Mouse (Mus musculus) c-Kit-negative CD71-positive TER-119-positive erythroid progenitor cells, embryonic 14.5 days (primary cell): ENCODE results near the gene Selenov.
A peak's percentile ranks its signal among the peaks of the same experiment; 100 is the strongest.
"Not testable (repeated sequence)": the region's sequence is repeated elsewhere in the genome, so short reads cannot be mapped to it uniquely, and the experiment has no call there.

Experiments
- DNase-seq: peaks from one replicate; pipeline ENCODE4 v3.0.0-alpha.2; 2013; ENCODE audit warnings: low read depth, low spot score

Gene Selenov

GRCm38 (mm10) chr7:28294481-28294880, 3.5 kb upstream of the Selenov start:
- DNase-seq = no peak

- DNase-seq = no peak
These were observed 821 bp downstream of the Selenov start for GRCm38 (mm10) chr7:28290165-28290564.

- DNase-seq = no peak
These were observed 10.4 kb downstream of the Selenov start for GRCm38 (mm10) chr7:28280630-28281029.

- DNase-seq = no peak
These were observed 12.7 kb downstream of the Selenov start for GRCm38 (mm10) chr7:28278279-28278652.

GRCm38 (mm10) chr7:28277615-28278278, 13.2 kb downstream of the Selenov start, which contains the start of gene Eid2b:
Gene Eid2b (plus strand): TSS chr7:28277739.
- peak; percentile 89 for DNase-seq

- no peak for DNase-seq
These were observed 13.8 kb downstream of the Selenov start for GRCm38 (mm10) chr7:28277237-28277614.

- DNase-seq = no peak
These were observed 19.2 kb downstream of the Selenov start for GRCm38 (mm10) chr7:28271761-28272160.

GRCm38 (mm10) chr7:28269355-28269754, 21.6 kb downstream of the Selenov start:
- no peak for DNase-seq

- no peak for DNase-seq
These were observed 22.4 kb downstream of the Selenov start for GRCm38 (mm10) chr7:28268576-28268975.

GRCm38 (mm10) chr7:28268042-28268531, 22.9 kb downstream of the Selenov start:
- no peak for DNase-seq

- DNase-seq = no peak
These were observed 23.6 kb downstream of the Selenov start, which contains the start of gene Eid2 for GRCm38 (mm10) chr7:28267129-28268041. Gene Eid2 (plus strand): TSS chr7:28267881.

GRCm38 (mm10) chr7:28265391-28265790, 25.6 kb downstream of the Selenov start:
- DNase-seq = no peak

GRCm38 (mm10) chr7:28263786-28264185, 27.2 kb downstream of the Selenov start:
- DNase-seq = no peak

- no peak for DNase-seq
These were observed 28.1 kb downstream of the Selenov start for GRCm38 (mm10) chr7:28262861-28263260.

GRCm38 (mm10) chr7:28255476-28255875, 35.5 kb downstream of the Selenov start:
- peak; percentile 20 for DNase-seq

GRCm38 (mm10) chr7:28254591-28254990, 36.4 kb downstream of the Selenov start:
- no peak for DNase-seq

GRCm38 (mm10) chr7:28251976-28252375, 39.0 kb downstream of the Selenov start:
- DNase-seq = no peak

GRCm38 (mm10) chr7:28248957-28249356, 42.0 kb downstream of the Selenov start:
- DNase-seq = no peak

GRCm38 (mm10) chr7:28243943-28244342, 47.0 kb downstream of the Selenov start:
- not testable (repeated sequence) for DNase-seq
